Mouse (Mus musculus): ENCODE results near the gene Cry1. TPM values are rescaled to one million over a fixed set of nuclear protein-coding genes. Genes with fewer than 3 reads are reported as not detected.

The Cry1 gene
- polyA plus RNA-seq, 1 experiment from 2014 or later, result 7.6 TPM

GRCm38 (mm10) chr10:85159989-85160619 is 24.8 kb downstream of the Cry1 start:
- H3K36me3 ChIP-seq, result no peaks in the 10 kb centered on the region
- no peak overlapping the region for H3K27ac ChIP-seq
- H3K9ac ChIP-seq, result no peak overlapping the region
- H3K9me3 ChIP-seq (replicated peaks), result no peaks in the 10 kb centered on the region
- H3K4me1 ChIP-seq (replicated peaks), result no peaks in the 10 kb centered on the region
- ATAC-seq (ENCODE audit: low read depth) (no peak), DNase-seq (no peak)
- H3K4me3 ChIP-seq (replicated peaks), result no peak overlapping the region
- WGBS (ENCODE audit: insufficient replicate concordance), result 57% methylated on average over 1 of the region's 1 CpGs
- no peaks in the 10 kb centered on the region for H3K27me3 ChIP-seq
- H3K4me2 ChIP-seq, result no peak overlapping the region

DNA sequence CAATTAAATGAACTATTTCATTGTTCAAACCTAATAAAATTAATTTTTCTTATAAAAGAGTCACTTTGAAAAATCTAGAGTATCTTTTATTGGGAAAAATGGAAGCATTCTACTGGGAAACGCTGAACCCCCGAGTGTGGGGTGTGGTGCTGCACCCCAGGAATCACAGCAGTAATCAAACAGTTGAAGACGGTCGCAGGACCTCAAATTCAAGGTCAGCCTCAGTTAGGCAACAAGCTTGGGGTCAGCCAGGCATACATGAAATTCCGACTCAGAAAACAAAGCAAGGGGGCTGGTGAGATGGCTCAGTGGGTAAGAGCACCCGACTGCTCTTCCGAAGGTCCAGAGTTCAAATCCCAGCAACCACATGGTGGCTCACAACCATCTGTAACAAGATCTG is 27.4 kb downstream of the Cry1 start:
- Histone ChIP-seq H3K4me2 (no peak overlapping the region), H3K9ac (no peak overlapping the region), H3K27ac (no peak overlapping the region), H3K36me3 (no peaks in the 10 kb centered on the region), H3K4me1 (replicated peaks) (no peaks in the 10 kb centered on the region), H3K4me3 (replicated peaks) (no peak overlapping the region), H3K27me3 (no peaks in the 10 kb centered on the region), H3K9me3 (replicated peaks) (no peaks in the 10 kb centered on the region)
- DNase-seq (no peak), ATAC-seq (ENCODE audit: low read depth) (no peak)
- WGBS (ENCODE audit: insufficient replicate concordance), result 74% methylated on average over 7 of the region's 7 CpGs

- WGBS (ENCODE audit: insufficient replicate concordance), result 10% methylated on average over 2 of the region's 2 CpGs
- no peak for ATAC-seq (ENCODE audit: low read depth)
- peak; percentile 11 for DNase-seq
Observed at GRCm38 (mm10) chr10:85154195-85154594, 30.7 kb downstream of the Cry1 start.

GRCm38 (mm10) chr10:85149226-85149625 is 35.6 kb downstream of the Cry1 start:
- ATAC-seq (ENCODE audit: low read depth) (no peak), DNase-seq (no peak)
- Histone ChIP-seq H3K27ac (no peak overlapping the region), H3K9ac (no peak overlapping the region), H3K36me3 (peaks cover 14% of the 10 kb centered on the region), H3K4me1 (replicated peaks) (no peaks in the 10 kb centered on the region), H3K4me3 (replicated peaks) (no peak overlapping the region), H3K9me3 (replicated peaks) (no peaks in the 10 kb centered on the region), H3K4me2 (no peak overlapping the region), H3K27me3 (no peaks in the 10 kb centered on the region)
- WGBS (ENCODE audit: insufficient replicate concordance), result 72% methylated on average over 5 of the region's 5 CpGs

More at GRCm38 (mm10) chr10:85154195-85154594, 30.7 kb downstream of the Cry1 start:
- no peak overlapping the region for H3K4me2 ChIP-seq
- H3K4me3 ChIP-seq (replicated peaks), result no peak overlapping the region
- H3K9ac ChIP-seq, result no peak overlapping the region
- no peaks in the 10 kb centered on the region for H3K9me3 ChIP-seq (replicated peaks)
- H3K27me3 ChIP-seq, result no peaks in the 10 kb centered on the region
- H3K27ac ChIP-seq, result no peak overlapping the region
- H3K4me1 ChIP-seq (replicated peaks), result no peaks in the 10 kb centered on the region
- 0 out of 2 replicates have a peak, but pooled peaks cover 2% of the 10 kb centered on the region for H3K36me3 ChIP-seq

DNA sequence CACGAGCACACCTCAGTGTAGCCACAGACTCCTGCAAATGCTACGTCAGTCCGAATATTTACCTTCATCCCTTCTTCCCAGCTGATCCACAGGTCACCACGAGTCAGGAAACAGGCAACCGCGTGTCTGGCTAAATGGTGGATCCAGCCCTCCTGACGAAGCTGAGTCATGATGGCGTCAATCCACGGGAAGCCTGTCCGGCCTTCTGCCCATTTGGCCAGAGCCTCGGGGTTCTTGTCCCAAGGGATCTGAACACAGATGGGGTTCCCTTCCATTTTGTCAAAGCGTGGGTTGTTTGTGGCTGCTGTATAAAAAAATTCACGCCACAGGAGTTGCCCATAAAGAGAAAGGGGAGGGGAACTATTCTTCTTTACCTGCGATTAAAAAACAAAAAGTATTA is 38.6 kb downstream of the Cry1 start:
- Histone ChIP-seq H3K9me3 (replicated peaks) (no peaks in the 10 kb centered on the region), H3K4me3 (replicated peaks) (no peak overlapping the region), H3K27ac (no peak overlapping the region), H3K36me3 (peaks cover 14% of the 10 kb centered on the region), H3K27me3 (no peaks in the 10 kb centered on the region), H3K9ac (no peak overlapping the region), H3K4me2 (no peak overlapping the region), H3K4me1 (replicated peaks) (no peaks in the 10 kb centered on the region)
- DNase-seq (no peak), ATAC-seq (ENCODE audit: low read depth) (no peak)
- 82% methylated on average over 14 of the region's 14 CpGs for WGBS (ENCODE audit: insufficient replicate concordance)

GRCm38 (mm10) chr10:85141465-85141864 is 43.4 kb downstream of the Cry1 start:
- H3K4me3 ChIP-seq (replicated peaks), result no peak overlapping the region
- DNase-seq (no peak), ATAC-seq (ENCODE audit: low read depth) (no peak)
- H3K27me3 ChIP-seq, result no peaks in the 10 kb centered on the region
- H3K4me2 ChIP-seq, result no peak overlapping the region
- whole genome bisulfite sequencing (ENCODE audit: insufficient replicate concordance), result 70% methylated on average over 9 of the region's 9 CpGs
- peaks cover 6% of the 10 kb centered on the region for H3K36me3 ChIP-seq
- no peaks in the 10 kb centered on the region for H3K4me1 ChIP-seq (replicated peaks)
- H3K9me3 ChIP-seq (replicated peaks), result no peaks in the 10 kb centered on the region
- H3K27ac ChIP-seq, result no peak overlapping the region
- no peak overlapping the region for H3K9ac ChIP-seq

DNA sequence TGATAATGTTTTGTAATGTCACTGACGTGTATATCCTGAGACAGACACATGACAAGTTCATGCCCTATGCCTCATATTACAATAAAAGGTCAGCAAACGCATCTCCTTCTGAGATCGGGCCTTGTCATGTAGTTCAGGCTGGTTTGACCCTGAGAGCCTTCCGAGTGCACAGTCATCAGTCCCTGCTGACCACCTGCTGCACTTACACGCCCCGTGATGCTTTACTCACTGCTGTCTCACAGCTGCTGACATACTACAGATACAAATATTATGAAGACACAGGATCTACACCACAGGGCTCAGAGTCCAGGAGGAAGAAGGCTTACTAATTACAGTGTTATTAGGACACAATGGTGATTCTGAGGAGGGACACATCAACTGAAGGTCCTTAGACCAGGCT is 48.3 kb downstream of the Cry1 start:
- no peak overlapping the region for H3K4me3 ChIP-seq (replicated peaks)
- no peak overlapping the region for H3K27ac ChIP-seq
- H3K36me3 ChIP-seq, result 0 out of 2 replicates have a peak, but pooled peaks cover 4% of the 10 kb centered on the region
- DNase-seq (no peak), ATAC-seq (ENCODE audit: low read depth) (no peak)
- no peaks in the 10 kb centered on the region for H3K27me3 ChIP-seq
- H3K4me2 ChIP-seq, result no peak overlapping the region
- 76% methylated on average over 6 of the region's 6 CpGs for WGBS (ENCODE audit: insufficient replicate concordance)
- H3K9ac ChIP-seq, result no peak overlapping the region
- H3K4me1 ChIP-seq (replicated peaks), result no peaks in the 10 kb centered on the region
- no peaks in the 10 kb centered on the region for H3K9me3 ChIP-seq (replicated peaks)

DNA sequence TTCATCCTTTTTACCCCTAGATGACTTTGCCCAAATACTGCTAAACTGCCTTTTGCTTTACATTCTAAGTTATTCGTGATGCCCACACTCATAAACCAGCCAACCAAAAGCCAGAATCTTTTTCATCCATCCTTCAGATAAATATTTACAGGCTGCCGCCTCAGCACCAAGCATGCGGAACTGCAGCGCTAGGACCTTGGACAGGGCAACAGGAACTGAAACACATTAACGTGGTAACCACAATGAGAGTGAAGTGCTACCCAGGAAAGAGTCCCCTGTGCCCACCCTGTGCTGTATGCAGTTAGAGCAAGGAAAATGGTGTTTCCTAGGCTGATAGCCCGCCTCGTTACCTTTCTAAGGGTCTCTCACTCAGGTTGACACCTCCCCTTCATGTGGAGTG is 56.4 kb downstream of the Cry1 start:
- Histone ChIP-seq H3K9ac (peak overlapping the region; percentile 77), H3K27ac (no peak overlapping the region), H3K4me2 (peak overlapping the region; percentile 73), H3K36me3 (0 out of 2 replicates have a peak, but pooled peaks cover 4% of the 10 kb centered on the region), H3K9me3 (replicated peaks) (no peaks in the 10 kb centered on the region), H3K4me1 (replicated peaks) (peaks cover 25% of the 10 kb centered on the region), H3K4me3 (replicated peaks) (peak overlapping the region; percentile 75), H3K27me3 (no peaks in the 10 kb centered on the region)
- DNase-seq, result peak; percentile 13
- WGBS (ENCODE audit: insufficient replicate concordance), result 12% methylated on average over 7 of the region's 7 CpGs
- no peak for ATAC-seq (ENCODE audit: low read depth)

DNA sequence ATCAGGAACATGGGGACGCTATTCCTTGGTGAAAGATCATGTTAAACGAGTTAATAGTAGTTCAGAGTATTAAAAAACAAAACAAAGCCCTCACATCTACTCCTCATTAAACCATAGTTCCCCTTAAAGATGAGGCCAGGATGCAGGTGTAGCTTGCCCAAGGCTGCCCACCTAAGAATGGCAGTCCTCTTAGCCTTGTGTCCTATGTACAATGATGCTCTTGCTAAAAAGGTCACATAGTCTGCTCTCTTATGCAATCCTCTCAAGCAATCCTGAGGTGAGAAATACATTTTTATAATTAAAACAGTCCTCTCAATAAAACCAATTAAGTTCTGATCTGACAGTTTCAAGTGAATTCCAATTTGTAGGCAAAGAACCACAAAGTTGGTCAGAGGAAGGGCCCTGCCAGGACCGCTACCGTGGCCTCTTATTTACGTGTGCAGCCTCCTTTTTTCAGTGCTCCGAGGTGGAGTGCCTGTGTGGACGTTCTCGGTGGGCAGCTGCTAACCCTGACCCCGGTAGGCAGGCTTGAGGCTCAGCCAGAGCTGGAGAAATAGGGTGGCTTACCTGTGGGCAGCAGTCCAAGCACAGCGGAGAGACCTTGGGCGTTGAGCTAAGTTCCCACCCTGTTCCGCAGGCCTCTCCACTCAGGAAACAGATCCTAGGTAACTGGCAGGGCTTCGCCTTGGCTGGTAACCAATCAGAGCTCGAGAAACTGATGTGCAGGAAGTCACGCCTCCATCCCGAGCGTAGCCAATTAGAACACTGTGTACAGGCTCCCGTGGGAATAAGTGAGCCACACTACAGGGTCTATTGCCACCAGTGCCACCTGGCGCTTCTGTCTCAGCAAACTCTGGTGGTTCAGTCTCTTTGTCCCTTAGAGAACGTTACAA is 57.2 kb downstream of the Cry1 start, which contains the start of gene Mterf2:
Gene Mterf2, minus strand, starts transcription at position 633 of the 893 bp plus-strand sequence.
- no peaks in the 10 kb centered on the region for H3K27me3 ChIP-seq
- H3K9me3 ChIP-seq (replicated peaks), result no peaks in the 10 kb centered on the region
- peaks cover 25% of the 10 kb centered on the region for H3K4me1 ChIP-seq (replicated peaks)
- H3K36me3 ChIP-seq, result no peaks in the 10 kb centered on the region
- peak within 1 kb of the TSS; percentile 73 for H3K4me2 ChIP-seq
- peak; percentile 100 for ATAC-seq (ENCODE audit: low read depth)
- H3K9ac ChIP-seq, result peak within 1 kb of the TSS; percentile 77
- WGBS (ENCODE audit: insufficient replicate concordance), result 7% methylated on average over 20 of the region's 20 CpGs
- peak; percentile 90 for DNase-seq
- peak within 1 kb of the TSS; percentile 75 for H3K4me3 ChIP-seq (replicated peaks)
- 0 out of 2 replicates have a peak within 1 kb of the TSS, but pooled peaks have one; percentile 47 for H3K27ac ChIP-seq

GRCm38 (mm10) chr10:85125184-85125583 is 59.7 kb downstream of the Cry1 start:
- DNase-seq (no peak), ATAC-seq (ENCODE audit: low read depth) (no peak)
- Histone ChIP-seq H3K27me3 (no peaks in the 10 kb centered on the region), H3K4me3 (replicated peaks) (no peak overlapping the region), H3K9ac (no peak overlapping the region), H3K36me3 (peaks cover 12% of the 10 kb centered on the region), H3K27ac (no peak overlapping the region), H3K4me2 (no peak overlapping the region), H3K4me1 (replicated peaks) (peaks cover 25% of the 10 kb centered on the region), H3K9me3 (replicated peaks) (no peaks in the 10 kb centered on the region)
- 72% methylated on average over 13 of the region's 13 CpGs for WGBS (ENCODE audit: insufficient replicate concordance)

DNA sequence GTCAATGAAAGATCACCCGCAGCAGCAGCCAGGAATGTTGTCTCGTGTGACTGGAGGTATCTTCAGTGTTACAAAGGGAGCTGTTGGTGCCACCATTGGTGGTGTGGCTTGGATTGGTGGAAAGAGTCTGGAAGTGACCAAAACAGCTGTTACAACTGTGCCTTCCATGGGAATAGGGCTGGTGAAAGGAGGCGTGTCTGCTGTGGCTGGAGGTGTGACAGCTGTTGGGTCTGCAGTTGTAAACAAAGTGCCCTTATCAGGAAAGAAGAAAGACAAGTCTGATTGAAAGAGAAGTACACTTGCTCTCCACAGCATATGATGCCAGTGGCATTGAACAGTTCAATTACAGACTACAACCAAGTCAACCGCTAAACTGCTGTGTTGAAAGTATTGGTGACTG is 70.5 kb downstream of the Cry1 start:
- no peaks in the 10 kb centered on the region for H3K4me1 ChIP-seq (replicated peaks)
- H3K27me3 ChIP-seq, result no peaks in the 10 kb centered on the region
- H3K4me3 ChIP-seq (replicated peaks), result no peak overlapping the region
- ATAC-seq (ENCODE audit: low read depth) (no peak), DNase-seq (no peak)
- peaks cover 23% of the 10 kb centered on the region for H3K36me3 ChIP-seq
- no peak overlapping the region for H3K4me2 ChIP-seq
- WGBS (ENCODE audit: insufficient replicate concordance), result 85% methylated on average over 4 of the region's 4 CpGs
- no peaks in the 10 kb centered on the region for H3K9me3 ChIP-seq (replicated peaks)
- H3K27ac ChIP-seq, result no peak overlapping the region
- H3K9ac ChIP-seq, result no peak overlapping the region

Data from liver, embryonic 13.5 days (tissue).